Mouse (Mus musculus) stomach, embryonic 14.5 days (tissue): Measurements from ENCODE around the gene Slc24a3. TPM values are rescaled to one million over a fixed set of nuclear protein-coding genes. Genes with fewer than 3 reads are reported as not detected.

ENCODE experiments used
- ATAC-seq: fragments of 200-750 bp; cut with Nextera tagmentation; 2 replicates; pipeline ENCODE4 v1.8.0; 2017; ENCODE audit warnings: low read depth, moderate TSS enrichment; ENCODE audit not compliant: insufficient number of reproducible peaks, insufficient read depth, low FRiP score
- H3K27ac ChIP-seq: fragments of 300-500 bp; sonication (generic); 2 replicates; pipeline ENCODE4 v1.5.1; 2014; ENCODE audit warnings: mild to moderate bottlenecking, low read length, moderate library complexity, mixed read lengths
- H3K27me3 ChIP-seq: fragments of 300-500 bp; sonication (generic); 2 replicates; pipeline ENCODE4 v1.6.1; 2014; ENCODE audit warnings: low read length, control low read depth, mixed read lengths; ENCODE audit not compliant: control insufficient read depth, insufficient read depth
- H3K36me3 ChIP-seq: fragments of 300-500 bp; sonication (generic); 2 replicates; pipeline ENCODE4 v1.6.1; 2014; ENCODE audit warnings: mild to moderate bottlenecking, control low read depth, low read length, moderate library complexity, mixed read lengths; ENCODE audit not compliant: control insufficient read depth, insufficient read depth
- H3K4me1 ChIP-seq: fragments of 300-500 bp; sonication (generic); 2 replicates; pipeline ENCODE4 v1.6.1; 2014; ENCODE audit warnings: low read length, control low read depth, mixed read lengths; ENCODE audit not compliant: control insufficient read depth, insufficient read depth
- H3K4me2 ChIP-seq: fragments of 300-500 bp; sonication (generic); replicated peaks from 2 replicates; pipeline ENCODE4 v1.6.1; 2014; ENCODE audit warnings: low read depth, low read length, control low read depth
- H3K4me3 ChIP-seq: fragments of 300-500 bp; sonication (generic); 2 replicates; pipeline ENCODE4 v1.5.1; 2014; ENCODE audit warnings: low read depth, low read length, control low read depth
- H3K9ac ChIP-seq: fragments of 300-500 bp; sonication (generic); replicated peaks from 2 replicates; pipeline ENCODE4 v1.6.1; 2014; ENCODE audit warnings: low read depth, mild to moderate bottlenecking, control low read depth, low read length, moderate library complexity, mixed read lengths
- H3K9me3 ChIP-seq: fragments of 300-500 bp; sonication (generic); 2 replicates; pipeline ENCODE4 v1.6.1; 2016; ENCODE audit warnings: low read depth, low read length, control low read depth; ENCODE audit not compliant: control insufficient read depth
- WGBS: fragments of 180-500 bp; shearing (Covaris S2); extraction: QIAGEN DNeasy Blood & Tissue Kit; methylation state at CpG from one replicate; pipeline ENCODE4 v1.1.7; 2014; 5-methylcytosine and 5-hydroxymethylcytosine counted together
- polyA plus RNA-seq: library from polyadenylated mRNA; unstranded; fragments of >200 nt; fragmentation: Nextera tagmentation; extraction: Ambion mirVana; gene quantifications from 2 replicates; pipeline ENCODE4 v1.2.1, GENCODE M21; 2014

Gene Slc24a3
- polyA plus RNA-seq, 1 experiment from 2014 or later, result 5.1 TPM

DNA sequence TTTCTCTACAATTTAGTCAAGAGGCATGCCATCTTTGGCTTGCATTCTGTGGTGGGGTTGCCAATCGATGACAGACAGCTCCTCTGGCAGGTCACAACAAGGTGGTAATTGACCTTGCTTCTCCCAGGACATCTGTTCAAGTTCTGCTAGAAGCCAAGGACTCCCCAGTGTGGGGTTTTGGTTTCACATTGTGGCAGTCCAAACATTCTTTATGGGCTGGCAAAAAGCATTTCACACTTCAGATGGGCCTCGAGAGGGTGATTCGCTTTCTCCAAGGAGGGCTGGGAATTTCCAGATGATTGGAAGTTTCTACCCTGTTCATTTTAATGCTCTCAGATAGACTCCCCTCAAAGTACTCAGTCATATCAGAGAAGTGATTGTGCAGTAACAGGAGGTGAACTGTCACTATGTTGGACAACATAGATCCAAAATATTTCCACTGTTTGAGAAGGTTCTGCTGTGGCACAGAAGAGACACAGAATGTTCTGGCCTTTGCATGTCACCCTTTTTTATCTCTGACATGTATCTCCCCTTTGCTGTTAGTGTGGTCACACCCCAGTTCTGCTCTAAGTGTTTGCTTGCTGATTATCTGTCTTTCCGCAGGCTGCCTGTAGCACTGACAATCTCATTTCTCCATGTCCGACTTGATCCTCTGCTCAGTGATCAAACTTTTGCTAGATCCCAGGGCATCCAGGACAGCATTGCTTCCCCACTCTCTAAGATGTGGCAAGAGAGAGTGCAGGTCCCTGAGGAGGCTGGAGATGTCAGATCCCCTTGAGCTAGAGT is 132.6 kb downstream of the Slc24a3 start:
- no peaks in the 10 kb centered on the region for H3K27me3 ChIP-seq
- WGBS, result 64% methylated on average over 5 of the region's 5 CpGs
- no peaks in the 10 kb centered on the region for H3K9me3 ChIP-seq
- H3K4me1 ChIP-seq, result no peaks in the 10 kb centered on the region
- no peaks in the 10 kb centered on the region for H3K36me3 ChIP-seq
- no peak for ATAC-seq
- H3K4me2 ChIP-seq, result no peak overlapping the region
- H3K4me3 ChIP-seq, result no peak overlapping the region
- no peak overlapping the region for H3K27ac ChIP-seq
- H3K9ac ChIP-seq, result no peak overlapping the region

DNA sequence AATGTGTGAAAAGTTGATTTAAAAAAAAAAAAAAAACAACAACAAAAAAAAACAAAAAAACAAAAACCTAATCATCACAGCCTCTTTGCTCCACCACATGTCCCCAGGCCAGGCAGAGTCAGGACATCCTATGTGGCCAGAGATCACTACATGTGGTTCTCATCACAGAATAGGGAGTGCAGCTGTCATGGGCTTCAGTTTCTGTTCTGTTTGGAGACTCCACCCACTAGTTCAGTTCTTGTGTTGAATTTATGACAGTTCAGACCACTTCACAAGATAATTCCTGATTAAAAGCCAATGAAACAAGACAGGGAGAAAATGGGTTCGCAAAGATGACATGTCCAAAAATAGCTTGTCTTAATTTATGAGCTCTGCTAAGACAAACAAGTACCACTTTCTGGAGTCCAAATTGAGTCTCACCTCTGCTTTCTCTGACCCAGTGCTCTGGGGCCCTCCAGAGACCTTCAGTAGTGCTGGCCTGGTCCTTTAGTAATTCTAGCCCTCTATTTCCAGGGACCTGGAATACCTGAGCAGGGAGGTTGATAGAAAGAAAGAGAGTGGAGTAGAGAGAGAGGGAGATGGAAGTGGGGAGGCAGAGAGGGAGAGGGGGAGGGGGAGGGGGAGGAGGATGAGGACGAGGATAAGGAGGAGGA is 139.8 kb downstream of the Slc24a3 start:
- H3K4me3 ChIP-seq, result no peak overlapping the region
- H3K27me3 ChIP-seq, result no peaks in the 10 kb centered on the region
- H3K27ac ChIP-seq, result no peak overlapping the region
- no peak overlapping the region for H3K4me2 ChIP-seq
- H3K4me1 ChIP-seq, result no peaks in the 10 kb centered on the region; the same call in 1 of the 2 replicates
- 44% methylated on average over 2 of the region's 2 CpGs for WGBS
- no peaks in the 10 kb centered on the region for H3K9me3 ChIP-seq
- H3K9ac ChIP-seq, result no peak overlapping the region
- H3K36me3 ChIP-seq, result no peaks in the 10 kb centered on the region
- no peak for ATAC-seq

DNA sequence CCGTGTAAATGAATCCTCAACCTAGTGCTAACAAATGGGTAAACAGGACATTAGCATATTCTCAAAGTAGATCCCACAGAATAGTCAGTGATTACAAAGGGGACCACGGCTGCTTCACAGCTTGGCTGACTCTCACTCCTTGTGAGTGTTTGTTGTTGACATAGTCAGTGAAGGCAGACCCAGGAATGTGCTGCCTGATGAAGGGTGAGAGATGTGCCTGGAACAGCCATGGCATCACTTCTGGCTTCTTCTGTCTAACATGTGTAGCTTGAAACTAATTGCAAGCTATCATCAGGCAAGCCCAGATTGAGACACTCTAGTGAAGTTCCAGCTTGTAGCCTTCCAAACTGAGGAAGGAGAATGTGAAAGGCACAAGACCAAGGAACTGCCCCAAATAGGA is 151.4 kb downstream of the Slc24a3 start:
- Histone ChIP-seq H3K36me3 (no peaks in the 10 kb centered on the region), H3K4me2 (no peak overlapping the region), H3K9me3 (no peaks in the 10 kb centered on the region), H3K27me3 (no peaks in the 10 kb centered on the region), H3K4me1 (no peaks in the 10 kb centered on the region), H3K27ac (no peak overlapping the region), H3K4me3 (no peak overlapping the region), H3K9ac (no peak overlapping the region)
- no peak for ATAC-seq
- WGBS, result 39% methylated on average over 2 of the region's 2 CpGs

DNA sequence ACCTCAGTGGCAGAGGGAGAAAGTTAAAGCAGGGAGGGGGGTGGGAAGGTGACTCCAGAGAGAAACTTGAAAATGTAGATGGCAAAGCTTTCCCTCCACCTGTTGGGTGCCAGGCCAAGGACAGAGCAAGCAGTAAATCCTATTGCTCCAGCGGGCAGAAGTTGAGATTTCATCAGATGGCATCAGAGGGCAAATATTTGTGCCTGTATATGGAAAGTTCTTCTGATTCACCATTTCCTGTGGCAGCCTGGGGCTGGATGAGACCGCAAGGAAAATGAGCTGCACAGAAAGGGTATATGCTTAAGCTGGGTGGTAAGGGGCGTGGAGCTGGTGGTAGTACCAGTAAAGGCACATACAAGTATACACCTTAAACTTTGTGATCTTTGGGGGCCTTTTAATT is 153.7 kb downstream of the Slc24a3 start:
- H3K36me3 ChIP-seq, result no peaks in the 10 kb centered on the region
- no peak overlapping the region for H3K9ac ChIP-seq
- WGBS, result 93% methylated on average over 3 of the region's 3 CpGs
- no peak overlapping the region for H3K27ac ChIP-seq
- no peak overlapping the region for H3K4me3 ChIP-seq
- H3K4me1 ChIP-seq, result no peaks in the 10 kb centered on the region
- no peak overlapping the region for H3K4me2 ChIP-seq
- no peak for ATAC-seq
- no peaks in the 10 kb centered on the region for H3K27me3 ChIP-seq
- H3K9me3 ChIP-seq, result no peaks in the 10 kb centered on the region

GRCm38 (mm10) chr2:145321755-145322154 is 154.2 kb downstream of the Slc24a3 start:
- ATAC-seq, result no peak
- H3K27me3 ChIP-seq, result no peaks in the 10 kb centered on the region
- no peak overlapping the region for H3K4me3 ChIP-seq
- H3K36me3 ChIP-seq, result no peaks in the 10 kb centered on the region
- H3K4me1 ChIP-seq, result no peaks in the 10 kb centered on the region
- H3K4me2 ChIP-seq, result no peak overlapping the region
- no peaks in the 10 kb centered on the region for H3K9me3 ChIP-seq
- H3K27ac ChIP-seq, result no peak overlapping the region
- no peak overlapping the region for H3K9ac ChIP-seq

DNA sequence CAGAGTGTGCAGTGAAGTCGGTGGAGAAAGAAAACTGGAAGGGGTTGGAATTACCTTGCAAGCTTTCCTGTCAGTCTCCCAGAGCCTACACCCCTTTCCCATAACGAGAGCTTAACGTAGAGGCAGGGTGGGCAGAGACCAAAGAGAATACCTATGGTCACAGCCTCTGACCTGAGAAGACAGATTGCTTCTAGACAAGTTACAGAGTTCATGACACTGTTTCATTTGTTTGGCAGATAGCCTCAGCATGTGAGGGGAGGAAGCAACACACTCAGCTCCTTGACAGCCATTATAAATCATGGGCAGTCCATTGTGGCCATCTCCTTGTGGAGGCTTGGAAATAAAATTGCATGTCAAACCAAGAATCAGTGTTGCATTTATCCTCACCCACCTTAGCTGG is 156.9 kb downstream of the Slc24a3 start:
- 5% methylated on average over 3 of the region's 3 CpGs for WGBS
- Histone ChIP-seq H3K27ac (no peak overlapping the region), H3K4me3 (no peak overlapping the region), H3K9me3 (no peaks in the 10 kb centered on the region), H3K36me3 (no peaks in the 10 kb centered on the region), H3K9ac (no peak overlapping the region), H3K27me3 (no peaks in the 10 kb centered on the region), H3K4me2 (no peak overlapping the region), H3K4me1 (no peaks in the 10 kb centered on the region)
- ATAC-seq, result no peak

DNA sequence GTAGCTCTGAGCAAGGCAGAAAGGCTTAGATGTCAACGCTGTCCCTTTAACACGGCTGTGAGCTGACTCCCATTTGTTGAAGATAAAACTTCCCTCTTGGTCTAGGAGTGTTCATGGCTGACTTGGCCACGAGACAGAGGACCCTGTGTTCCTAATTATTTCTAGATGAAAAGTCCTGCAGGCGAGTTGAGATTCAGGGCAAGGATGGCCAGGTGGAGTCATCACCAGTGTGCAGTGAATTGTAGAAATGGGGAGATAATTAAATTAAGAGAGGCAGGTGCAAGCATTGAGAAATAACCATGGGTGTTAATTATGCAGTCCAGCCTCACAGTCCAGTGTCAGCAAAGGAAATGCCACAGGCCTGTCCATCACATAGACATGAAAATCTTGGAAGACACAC is 158.3 kb downstream of the Slc24a3 start:
- no peaks in the 10 kb centered on the region for H3K27me3 ChIP-seq
- no peak overlapping the region for H3K9ac ChIP-seq
- no peak overlapping the region for H3K4me3 ChIP-seq
- H3K27ac ChIP-seq, result no peak overlapping the region
- H3K36me3 ChIP-seq, result no peaks in the 10 kb centered on the region
- ATAC-seq, result no peak
- no peaks in the 10 kb centered on the region for H3K9me3 ChIP-seq
- H3K4me1 ChIP-seq, result no peaks in the 10 kb centered on the region
- no peak overlapping the region for H3K4me2 ChIP-seq
- WGBS, result 78% methylated on average over 4 of the region's 4 CpGs

GRCm38 (mm10) chr2:145326544-145326943 is 159.0 kb downstream of the Slc24a3 start:
- no peaks in the 10 kb centered on the region for H3K27me3 ChIP-seq
- no peak overlapping the region for H3K4me3 ChIP-seq
- no peak overlapping the region for H3K4me2 ChIP-seq
- no peaks in the 10 kb centered on the region for H3K4me1 ChIP-seq
- H3K9ac ChIP-seq, result no peak overlapping the region
- no peaks in the 10 kb centered on the region for H3K36me3 ChIP-seq
- no peaks in the 10 kb centered on the region for H3K9me3 ChIP-seq
- no peak for ATAC-seq
- WGBS, result 67% methylated on average over 2 of the region's 2 CpGs
- H3K27ac ChIP-seq, result no peak overlapping the region
